Mouse (Mus musculus) spleen, adult 2 months (tissue): ENCODE results near the gene Secisbp2l. TPM values are rescaled to one million over a fixed set of nuclear protein-coding genes. Genes with fewer than 3 reads are reported as not detected.

Experiments used
- DNase-seq, 2 experiments: peaks; one replicate each; pipeline versions ENCODE4 v3.0.0 to v3.0.0-alpha.2; 2012 to 2021; ENCODE audit warnings: low spot score in 2 of 2, low read depth in 1 of 2
- H3K27ac ChIP-seq: fragments of 200-500 bp; 2 replicates; pipeline ENCODE4 v1.5.1; 2012; ENCODE audit warnings: low read length, inconsistent platforms; ENCODE audit not compliant: insufficient read depth
- H3K27me3 ChIP-seq: fragments of 200-500 bp; 2 replicates; pipeline ENCODE4 v1.6.1; 2012; ENCODE audit warnings: mild to moderate bottlenecking, moderate library complexity, low read length, inconsistent platforms; ENCODE audit not compliant: control insufficient read depth, insufficient read depth
- H3K36me3 ChIP-seq: fragments of 200-500 bp; 2 replicates; pipeline ENCODE4 v1.6.1; 2012; ENCODE audit warnings: mild to moderate bottlenecking, low read length, inconsistent platforms; ENCODE audit not compliant: control insufficient read depth, insufficient read depth
- H3K4me1 ChIP-seq: fragments of 200-500 bp; 2 replicates; pipeline ENCODE4 v1.6.1; 2011; ENCODE audit warnings: inconsistent platforms; ENCODE audit not compliant: control insufficient read depth, insufficient read depth, insufficient read length
- H3K4me3 ChIP-seq: fragments of 200-500 bp; 2 replicates; pipeline ENCODE4 v1.5.1; 2011; ENCODE audit warnings: mild to moderate bottlenecking, inconsistent platforms; ENCODE audit not compliant: insufficient read depth, insufficient read length; ENCODE audit errors: extremely low read depth
- CTCF ChIP-seq: fragments of 200-500 bp; IDR thresholded peaks from 2 replicates; pipeline ENCODE4 v1.5.1; 2011; ENCODE audit warnings: mild to moderate bottlenecking, inconsistent platforms; ENCODE audit not compliant: insufficient read depth, insufficient read length, insufficient replicate concordance; ENCODE audit errors: extremely low read depth
- POLR2A ChIP-seq: fragments of 200-500 bp; IDR thresholded peaks from 2 replicates; pipeline ENCODE4 v1.6.1; 2011; ENCODE audit warnings: low read depth, low read length, inconsistent platforms
- WGBS: fragments of 180-500 bp; shearing (Covaris S2); methylation state at CpG from one replicate; pipeline ENCODE4 v1.1.7; 2018; 5-methylcytosine and 5-hydroxymethylcytosine counted together
- polyA plus RNA-seq: library from polyadenylated mRNA; depleted of rRNA; stranded (reverse); fragments of >200 nt; gene quantifications from 2 replicates; pipeline ENCODE4 v1.2.3, GENCODE M21; 2012; rRNA removed

Gene Secisbp2l
- polyA plus RNA-seq = 7.7 and 8.5 TPM in 2 replicates

GRCm38 (mm10) chr2:125782719-125783109 lies at the start of gene Secisbp2l:
Gene Secisbp2l (minus strand): TSS chr2:125782870.
- H3K27me3 ChIP-seq = no peaks in the 10 kb centered on the region
- DNase-seq = peak; percentile 57 to 91
- WGBS = under 1% methylated on average over 26 of the region's 28 CpGs
- no peaks in the 10 kb centered on the region; the same call in 1 of the 2 replicates for H3K4me1 ChIP-seq
- TF ChIP-seq CTCF = no peak
- TF ChIP-seq POLR2A = peak; percentile 63; the same call in 1 of the 2 replicates
- H3K27ac ChIP-seq = peak within 1 kb of the TSS; percentile 56
- peak within 1 kb of the TSS; percentile 80 for H3K4me3 ChIP-seq
- H3K36me3 ChIP-seq = no peaks in the 10 kb centered on the region

DNA sequence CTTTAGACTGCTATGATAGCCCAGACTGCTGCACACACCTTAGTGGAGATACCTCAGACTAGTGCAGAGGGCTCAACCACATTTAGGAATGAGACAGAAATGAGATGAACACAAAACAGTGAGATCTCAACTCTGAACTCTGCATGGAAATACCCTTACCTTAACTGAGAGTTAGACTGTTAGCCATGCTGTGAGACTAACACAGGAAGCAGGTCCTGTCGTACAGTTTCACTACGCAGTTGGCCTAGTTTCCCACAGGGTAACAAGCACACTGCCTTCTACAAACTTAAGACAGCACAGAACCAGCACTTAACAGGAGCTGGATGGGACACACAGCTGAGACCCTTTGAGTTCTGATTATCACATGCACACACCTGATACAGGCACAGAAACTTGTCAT lies 47.3 kb upstream of the Secisbp2l start:
- H3K4me1 ChIP-seq = no peaks in the 10 kb centered on the region
- DNase-seq = no peak
- no peak overlapping the region for H3K4me3 ChIP-seq
- TF ChIP-seq POLR2A = no peak
- TF ChIP-seq CTCF = no peak
- 90% methylated on average over 2 of the region's 2 CpGs for WGBS
- H3K27ac ChIP-seq = no peak overlapping the region
- peaks cover 21% of the 10 kb centered on the region for H3K36me3 ChIP-seq
- no peaks in the 10 kb centered on the region for H3K27me3 ChIP-seq

- no peaks in the 10 kb centered on the region for H3K27me3 ChIP-seq
- H3K36me3 ChIP-seq = peaks cover 11% of the 10 kb centered on the region
- H3K4me3 ChIP-seq = no peak overlapping the region
- no peaks in the 10 kb centered on the region for H3K4me1 ChIP-seq
- H3K27ac ChIP-seq = no peak overlapping the region
- no peak for DNase-seq
- TF ChIP-seq CTCF = no peak
- TF ChIP-seq POLR2A = no peak
- 92% methylated on average over 4 of the region's 4 CpGs for WGBS
Measured at GRCm38 (mm10) chr2:125827898-125828297, 45.2 kb upstream of the Secisbp2l start.

- Histone ChIP-seq H3K27me3 (no peaks in the 10 kb centered on the region), H3K27ac (no peak overlapping the region), H3K36me3 (peaks cover 5% of the 10 kb centered on the region), H3K4me1 (no peaks in the 10 kb centered on the region), H3K4me3 (no peak overlapping the region)
- TF ChIP-seq CTCF (no peak), POLR2A (no peak)
- 50% methylated on average over 4 of the region's 4 CpGs for WGBS
- DNase-seq = no peak
Measured at GRCm38 (mm10) chr2:125826201-125826600, 43.5 kb upstream of the Secisbp2l start.

GRCm38 (mm10) chr2:125820397-125820796 lies 37.7 kb upstream of the Secisbp2l start:
- no peaks in the 10 kb centered on the region for H3K36me3 ChIP-seq
- no peaks in the 10 kb centered on the region for H3K27me3 ChIP-seq
- no peak for DNase-seq
- H3K4me3 ChIP-seq = no peak overlapping the region
- H3K4me1 ChIP-seq = no peaks in the 10 kb centered on the region
- TF ChIP-seq POLR2A (no peak), CTCF (no peak)
- 91% methylated on average over 4 of the region's 4 CpGs for WGBS
- H3K27ac ChIP-seq = no peak overlapping the region

DNA sequence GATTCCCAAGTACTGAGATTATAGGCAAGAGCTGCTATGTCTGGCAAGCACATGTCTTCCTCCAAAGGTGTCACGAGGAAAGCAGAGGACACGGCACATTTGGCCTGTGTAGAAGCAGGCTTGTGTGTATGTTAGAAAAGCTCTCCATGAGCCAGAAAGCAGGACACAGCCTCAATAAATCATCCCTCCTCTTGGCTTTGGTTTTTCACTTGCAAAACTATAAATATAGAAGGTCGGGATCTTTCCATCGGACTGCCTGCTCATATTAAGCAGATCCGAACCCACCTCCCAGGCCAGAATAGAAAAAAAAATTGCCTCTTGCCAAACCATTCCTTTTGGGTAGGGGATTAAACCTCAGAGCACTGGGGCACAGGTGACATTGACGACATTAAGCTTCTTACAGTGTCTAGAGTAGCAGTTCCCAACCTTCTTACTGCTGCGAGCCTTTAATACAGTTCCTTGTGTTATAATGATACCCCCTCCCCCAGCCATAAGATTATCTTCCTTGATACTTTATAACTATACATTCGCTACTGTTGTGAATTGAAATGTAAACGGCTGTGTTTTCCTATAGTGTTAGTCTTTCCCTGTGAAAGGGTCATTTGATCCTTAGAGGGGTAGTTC lies 31.4 kb upstream of the Secisbp2l start:
- 87% methylated on average over 9 of the region's 9 CpGs for WGBS
- no peak for TF ChIP-seq CTCF
- TF ChIP-seq POLR2A = no peak
- H3K4me1 ChIP-seq = no peaks in the 10 kb centered on the region
- H3K4me3 ChIP-seq = no peak overlapping the region
- H3K27me3 ChIP-seq = no peaks in the 10 kb centered on the region
- no peaks in the 10 kb centered on the region for H3K36me3 ChIP-seq
- no peak for DNase-seq
- no peak overlapping the region for H3K27ac ChIP-seq

GRCm38 (mm10) chr2:125811332-125811731 lies 28.7 kb upstream of the Secisbp2l start:
- 57% methylated on average over 2 of the region's 2 CpGs for whole genome bisulfite sequencing
- H3K36me3 ChIP-seq = no peaks in the 10 kb centered on the region
- no peak overlapping the region for H3K4me3 ChIP-seq
- H3K4me1 ChIP-seq = no peaks in the 10 kb centered on the region
- no peaks in the 10 kb centered on the region for H3K27me3 ChIP-seq
- H3K27ac ChIP-seq = no peak overlapping the region
- no peak for DNase-seq
- TF ChIP-seq CTCF = no peak
- no peak for TF ChIP-seq POLR2A
